Mouse (Mus musculus): ENCODE measurements at regions not wholly inside any gene's neighbourhood (a gene's known extent, or its start where the extent isn't known, plus 50 kb on each side); places are given as distances from the start of the nearest gene placed in this dataset.

- DNase-seq (ENCODE audit: extremely low spot score): no peak
Measured at GRCm38 (mm10) chr2:47424910-47425309, 1389.0 kb upstream of the Acvr2a start.

DNA sequence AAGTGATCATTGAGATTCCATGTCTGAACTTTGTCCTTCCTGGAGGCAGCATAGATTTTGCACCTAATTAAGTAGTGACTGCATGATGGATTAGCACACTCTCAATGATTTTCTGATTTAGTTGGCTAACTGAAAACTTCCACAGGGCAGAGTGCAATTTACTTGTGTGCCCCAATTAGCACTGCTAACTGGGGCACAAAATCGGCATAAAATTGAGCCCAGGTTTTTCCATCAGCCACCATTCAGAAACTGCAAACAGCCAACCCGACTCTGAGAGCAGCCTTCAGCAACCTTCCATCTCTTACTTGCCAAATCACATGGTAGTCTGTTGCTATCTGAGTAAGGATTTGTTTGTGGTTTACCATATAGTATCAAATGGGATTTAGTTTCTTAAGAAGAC, 1384.1 kb upstream of the Acvr2a start:
- DNase-seq (ENCODE audit: extremely low spot score): no peak

- DNase-seq (ENCODE audit: extremely low spot score): peak; percentile 4
Measured at GRCm38 (mm10) chr2:47466043-47466442, 1347.9 kb upstream of the Acvr2a start.

- DNase-seq (ENCODE audit: extremely low spot score): peak; percentile 28
Measured at GRCm38 (mm10) chr2:47491874-47492539, 1321.9 kb upstream of the Acvr2a start.
